Mouse (Mus musculus): Measurements from ENCODE around the gene Ctcfl. TPM values are rescaled to one million over a fixed set of nuclear protein-coding genes. Genes with fewer than 3 reads are reported as not detected.

Ctcfl gene
- total and polyA plus RNA-seq, 2 experiments: 0.10 to 0.46 TPM

DNA sequence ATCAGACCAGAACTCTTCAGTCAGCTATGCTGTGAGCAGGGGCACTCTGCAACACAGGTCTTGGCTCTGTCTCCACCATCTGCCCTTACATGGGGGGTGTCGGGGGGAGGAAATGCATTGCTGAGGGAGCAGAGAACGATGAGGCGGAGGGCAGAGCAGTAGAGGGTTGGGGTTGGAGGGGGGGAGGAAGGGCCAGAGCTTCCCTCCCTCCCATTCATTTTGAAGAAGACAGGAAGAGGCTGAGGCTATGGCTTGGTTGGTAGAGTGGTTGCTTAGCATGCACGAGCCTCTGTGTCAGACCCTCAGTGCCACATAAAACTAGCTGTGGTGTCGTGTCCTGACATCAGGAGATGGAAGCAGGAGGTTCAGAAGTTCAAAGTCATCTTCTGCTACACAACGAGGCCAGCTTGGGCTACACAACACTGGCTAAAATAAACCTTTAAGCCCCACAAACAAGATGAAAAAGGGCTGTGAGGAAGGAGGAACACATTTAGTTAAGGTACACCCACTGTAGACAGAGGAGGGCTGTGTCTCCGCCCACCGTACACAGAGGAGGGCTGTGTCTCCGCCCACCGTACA, 62.9 kb downstream of the Ctcfl start:
- Histone ChIP-seq H3K79me2 (ENCODE audit: control insufficient read depth, insufficient read depth, low read length) (no peaks in the 10 kb centered on the region), H3K27me3 (ENCODE audit: control insufficient read depth, insufficient read depth, low read length) (no peaks in the 10 kb centered on the region), H3K9ac (ENCODE audit: low read depth, low read length) (no peak overlapping the region), H3K27ac (replicated peaks; ENCODE audit: insufficient read depth, low read depth, low read length) (no peak overlapping the region), H3K4me3 (ENCODE audit: insufficient read depth, low read depth, low read length) (no peak overlapping the region), H3K4me1 (ENCODE audit: control insufficient read depth, insufficient read depth, low read length) (no peaks in the 10 kb centered on the region), H3K36me3 (ENCODE audit: control insufficient read depth, insufficient read depth, low read length) (no peaks in the 10 kb centered on the region)
- TF ChIP-seq POLR2A (IDR thresholded peaks at IDR 0.05; ENCODE audit: extremely low read depth, insufficient read depth, low read length) (no peak), CTCF (IDR thresholded peaks at IDR 0.05; ENCODE audit: low read depth, low read length) (no peak)
- DNase-seq (ENCODE audit: extremely low read depth, low read depth, low spot score): no peak
- 41% methylated on average over 10 of the region's 10 CpGs for WGBS

DNA sequence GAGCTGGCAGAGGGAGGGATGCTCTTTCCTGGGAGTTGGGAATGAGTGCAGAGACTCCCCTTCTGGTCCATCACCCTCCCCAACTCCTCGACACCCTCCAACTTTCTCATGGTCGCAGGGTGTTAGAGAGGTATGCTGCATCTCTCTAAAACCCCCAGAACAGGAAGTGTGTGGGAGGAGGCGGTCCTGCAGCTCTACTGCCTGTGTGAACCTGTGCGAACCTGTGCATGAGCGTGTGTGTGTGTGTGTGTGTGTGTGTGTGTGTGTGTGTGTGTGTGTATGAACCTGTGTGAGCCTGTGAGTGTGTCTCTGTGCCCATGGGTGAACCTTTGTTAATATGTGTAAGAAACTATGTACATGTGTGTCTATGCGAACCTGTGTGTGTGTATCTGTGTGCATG, 65.5 kb downstream of the Ctcfl start:
- no peak for DNase-seq (ENCODE audit: extremely low read depth, low read depth, low spot score)
- no peaks in the 10 kb centered on the region for H3K36me3 ChIP-seq (ENCODE audit: control insufficient read depth, insufficient read depth, low read length)
- 86% methylated on average over 6 of the region's 6 CpGs for WGBS
- H3K27me3 ChIP-seq (ENCODE audit: control insufficient read depth, insufficient read depth, low read length): no peaks in the 10 kb centered on the region
- no peaks in the 10 kb centered on the region for H3K4me1 ChIP-seq (ENCODE audit: control insufficient read depth, insufficient read depth, low read length)
- H3K9ac ChIP-seq (ENCODE audit: low read depth, low read length): no peak overlapping the region
- no peak overlapping the region for H3K4me3 ChIP-seq (ENCODE audit: insufficient read depth, low read depth, low read length)
- TF ChIP-seq CTCF (IDR thresholded peaks at IDR 0.05; ENCODE audit: low read depth, low read length): no peak
- TF ChIP-seq POLR2A (IDR thresholded peaks at IDR 0.05; ENCODE audit: extremely low read depth, insufficient read depth, low read length): no peak
- no peaks in the 10 kb centered on the region for H3K79me2 ChIP-seq (ENCODE audit: control insufficient read depth, insufficient read depth, low read length)
- H3K27ac ChIP-seq (replicated peaks; ENCODE audit: insufficient read depth, low read depth, low read length): no peak overlapping the region

DNA sequence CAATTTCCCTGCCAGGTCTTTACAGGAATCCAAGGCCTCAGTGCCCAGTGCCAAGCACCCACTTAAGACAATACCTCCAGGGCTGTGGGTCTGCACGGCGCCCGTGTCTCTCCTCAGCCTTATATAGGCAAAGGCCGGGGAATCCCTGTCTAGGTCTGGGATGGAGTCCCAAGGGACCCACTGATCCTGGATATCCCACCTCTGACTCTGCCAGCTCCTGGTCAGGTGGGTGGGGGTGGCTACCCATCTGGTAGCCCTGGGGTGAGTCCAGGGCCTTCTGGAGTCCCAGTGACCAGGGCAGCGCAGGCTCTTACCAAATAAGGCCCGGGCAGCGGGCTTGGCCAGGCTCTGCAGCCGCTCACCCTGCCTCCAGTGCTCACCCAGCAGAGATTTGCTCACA, 66.4 kb downstream of the Ctcfl start:
- Histone ChIP-seq H3K9ac (ENCODE audit: low read depth, low read length) (no peak overlapping the region), H3K27me3 (ENCODE audit: control insufficient read depth, insufficient read depth, low read length) (no peaks in the 10 kb centered on the region), H3K79me2 (ENCODE audit: control insufficient read depth, insufficient read depth, low read length) (no peaks in the 10 kb centered on the region), H3K36me3 (ENCODE audit: control insufficient read depth, insufficient read depth, low read length) (no peaks in the 10 kb centered on the region), H3K4me3 (ENCODE audit: insufficient read depth, low read depth, low read length) (no peak overlapping the region), H3K27ac (replicated peaks; ENCODE audit: insufficient read depth, low read depth, low read length) (no peak overlapping the region), H3K4me1 (ENCODE audit: control insufficient read depth, insufficient read depth, low read length) (no peaks in the 10 kb centered on the region)
- no peak for TF ChIP-seq CTCF (IDR thresholded peaks at IDR 0.05; ENCODE audit: low read depth, low read length)
- no peak for TF ChIP-seq POLR2A (IDR thresholded peaks at IDR 0.05; ENCODE audit: extremely low read depth, insufficient read depth, low read length)
- 96% methylated on average over 8 of the region's 8 CpGs for WGBS
- no peak for DNase-seq (ENCODE audit: extremely low read depth, low read depth, low spot score)

DNA sequence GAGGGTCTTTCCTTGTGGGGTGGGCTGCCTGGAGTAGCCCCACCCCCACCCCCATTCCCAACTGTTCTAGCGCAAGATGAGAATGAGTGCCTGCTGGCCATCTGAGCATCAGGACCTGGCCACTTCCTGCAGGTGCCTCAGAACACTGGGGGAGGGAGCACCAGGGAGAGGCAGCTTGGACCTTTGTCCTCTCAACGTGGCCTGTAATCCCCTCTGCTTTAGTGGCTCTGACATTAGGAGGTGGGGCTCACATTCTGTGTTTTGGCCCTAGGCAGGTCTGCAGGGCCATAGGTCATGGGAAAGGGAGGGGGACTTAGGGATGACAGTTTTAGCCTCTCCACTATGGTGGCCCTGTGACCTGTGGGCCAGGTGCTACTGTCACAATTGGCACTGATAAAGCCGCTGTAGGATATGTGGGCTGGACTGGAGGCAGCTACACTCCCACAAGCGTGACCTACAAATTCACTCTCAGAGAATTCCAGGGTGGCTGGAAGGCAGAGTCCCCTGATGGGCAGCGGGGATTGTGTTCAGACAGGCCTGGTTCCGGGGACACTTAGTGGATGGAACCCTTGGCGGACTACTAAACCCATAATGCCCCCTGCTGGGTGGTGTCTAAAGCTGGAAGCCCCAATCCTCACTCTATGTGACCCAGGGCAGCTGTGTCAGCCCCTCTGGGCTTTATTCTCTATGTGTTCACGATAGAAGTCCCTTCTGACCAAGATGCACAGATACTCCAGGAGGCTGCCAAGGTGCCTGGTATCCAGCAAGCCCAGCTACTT, 68.5 kb downstream of the Ctcfl start:
- Histone ChIP-seq H3K79me2 (ENCODE audit: control insufficient read depth, insufficient read depth, low read length) (no peaks in the 10 kb centered on the region), H3K27me3 (ENCODE audit: control insufficient read depth, insufficient read depth, low read length) (no peaks in the 10 kb centered on the region), H3K9ac (ENCODE audit: low read depth, low read length) (no peak overlapping the region), H3K27ac (replicated peaks; ENCODE audit: insufficient read depth, low read depth, low read length) (no peak overlapping the region), H3K4me1 (ENCODE audit: control insufficient read depth, insufficient read depth, low read length) (no peaks in the 10 kb centered on the region), H3K36me3 (ENCODE audit: control insufficient read depth, insufficient read depth, low read length) (no peaks in the 10 kb centered on the region), H3K4me3 (ENCODE audit: insufficient read depth, low read depth, low read length) (no peak overlapping the region)
- no peak for DNase-seq (ENCODE audit: extremely low read depth, low read depth, low spot score)
- WGBS: 54% methylated on average over 8 of the region's 8 CpGs
- TF ChIP-seq POLR2A (IDR thresholded peaks at IDR 0.05; ENCODE audit: extremely low read depth, insufficient read depth, low read length) (no peak), CTCF (IDR thresholded peaks at IDR 0.05; ENCODE audit: low read depth, low read length) (no peak)

DNA sequence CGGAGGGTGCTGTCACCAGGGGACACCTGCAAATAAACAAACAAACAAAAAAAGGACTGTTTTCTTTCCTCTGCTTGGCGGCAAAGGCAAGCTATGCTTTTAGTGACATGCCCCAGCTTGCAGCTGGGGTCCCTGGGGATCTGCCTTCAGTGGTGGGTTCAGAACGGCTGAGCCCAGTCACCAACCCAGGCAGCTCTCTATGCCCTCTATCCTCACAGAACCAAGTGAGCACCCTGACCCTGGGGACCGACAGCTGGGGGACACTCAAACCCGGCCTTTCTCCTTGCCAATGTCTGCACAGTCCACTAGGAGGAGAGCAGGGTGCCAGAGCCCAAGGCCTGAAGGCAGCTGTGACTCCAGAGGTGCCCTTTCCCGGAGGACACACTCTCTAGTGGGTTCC, 69.5 kb downstream of the Ctcfl start:
- DNase-seq (ENCODE audit: extremely low read depth, low read depth, low spot score): no peak
- Histone ChIP-seq H3K79me2 (ENCODE audit: control insufficient read depth, insufficient read depth, low read length) (no peaks in the 10 kb centered on the region), H3K27me3 (ENCODE audit: control insufficient read depth, insufficient read depth, low read length) (no peaks in the 10 kb centered on the region), H3K4me3 (ENCODE audit: insufficient read depth, low read depth, low read length) (no peak overlapping the region), H3K36me3 (ENCODE audit: control insufficient read depth, insufficient read depth, low read length) (no peaks in the 10 kb centered on the region), H3K27ac (replicated peaks; ENCODE audit: insufficient read depth, low read depth, low read length) (no peak overlapping the region), H3K4me1 (ENCODE audit: control insufficient read depth, insufficient read depth, low read length) (peaks cover 3% of the 10 kb centered on the region; the same call in 1 of the 2 replicates), H3K9ac (ENCODE audit: low read depth, low read length) (no peak overlapping the region)
- TF ChIP-seq POLR2A (IDR thresholded peaks at IDR 0.05; ENCODE audit: extremely low read depth, insufficient read depth, low read length) (no peak), CTCF (IDR thresholded peaks at IDR 0.05; ENCODE audit: low read depth, low read length) (no peak)
- 77% methylated on average over 6 of the region's 6 CpGs for WGBS

DNA sequence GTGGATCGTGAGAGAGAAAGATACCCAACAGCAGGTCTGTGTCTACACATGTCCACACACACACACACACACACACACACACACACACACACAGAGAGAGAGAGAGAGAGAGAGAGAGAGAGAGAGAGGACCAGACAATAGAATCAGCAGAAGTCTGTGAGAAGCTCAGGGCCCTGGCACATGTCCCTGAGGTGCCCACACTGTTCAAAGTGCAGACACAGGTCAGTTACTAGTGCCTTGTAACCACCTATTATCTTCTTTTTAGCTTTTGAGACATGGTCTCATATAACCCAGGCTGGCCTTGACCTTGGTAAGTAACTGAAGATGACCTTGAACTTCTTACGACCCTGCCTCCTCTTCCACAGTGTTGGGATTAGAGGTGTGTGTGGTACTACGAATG, 70.1 kb downstream of the Ctcfl start:
- H3K4me1 ChIP-seq (ENCODE audit: control insufficient read depth, insufficient read depth, low read length): peaks cover 3% of the 10 kb centered on the region; the same call in 1 of the 2 replicates
- no peak for TF ChIP-seq POLR2A (IDR thresholded peaks at IDR 0.05; ENCODE audit: extremely low read depth, insufficient read depth, low read length)
- TF ChIP-seq CTCF (IDR thresholded peaks at IDR 0.05; ENCODE audit: low read depth, low read length): no peak
- WGBS: 77% methylated on average over 3 of the region's 3 CpGs
- no peaks in the 10 kb centered on the region for H3K79me2 ChIP-seq (ENCODE audit: control insufficient read depth, insufficient read depth, low read length)
- H3K36me3 ChIP-seq (ENCODE audit: control insufficient read depth, insufficient read depth, low read length): no peaks in the 10 kb centered on the region
- H3K9ac ChIP-seq (ENCODE audit: low read depth, low read length): no peak overlapping the region
- no peak overlapping the region for H3K4me3 ChIP-seq (ENCODE audit: insufficient read depth, low read depth, low read length)
- no peak overlapping the region for H3K27ac ChIP-seq (replicated peaks; ENCODE audit: insufficient read depth, low read depth, low read length)
- H3K27me3 ChIP-seq (ENCODE audit: control insufficient read depth, insufficient read depth, low read length): no peaks in the 10 kb centered on the region
- no peak for DNase-seq (ENCODE audit: extremely low read depth, low read depth, low spot score)

Measured in liver, adult 2 months (tissue).